Mouse (Mus musculus) olfactory bulb, adult 2 months (tissue): Measurements from ENCODE around the gene Mrpl49. TPM values are rescaled to one million over a fixed set of nuclear protein-coding genes. Genes with fewer than 3 reads are reported as not detected.

Experiments used
- H3K27ac ChIP-seq: fragments of 200-500 bp; 2 replicates; pipeline ENCODE4 v1.5.1; 2012; ENCODE audit warnings: low read depth, low read length; ENCODE audit not compliant: insufficient read depth
- H3K4me1 ChIP-seq: fragments of 200-500 bp; 2 replicates; pipeline ENCODE4 v1.6.1; 2012; ENCODE audit warnings: low read length; ENCODE audit not compliant: control insufficient read depth, insufficient read depth
- H3K4me3 ChIP-seq: fragments of 200-500 bp; 2 replicates; pipeline ENCODE4 v1.5.1; 2012; ENCODE audit warnings: mild to moderate bottlenecking, low read depth, low read length, moderate library complexity; ENCODE audit not compliant: insufficient read depth
- CTCF ChIP-seq: fragments of 200-500 bp; IDR thresholded peaks from 2 replicates; pipeline ENCODE4 v1.5.1; 2012; ENCODE audit warnings: low read depth, mild to moderate bottlenecking, low read length, moderate library complexity; ENCODE audit not compliant: insufficient read depth
- POLR2A ChIP-seq: fragments of 200-500 bp; IDR thresholded peaks from 2 replicates; pipeline ENCODE4 v1.6.1; 2012; ENCODE audit warnings: mild to moderate bottlenecking, low read depth, low read length, moderate library complexity; ENCODE audit not compliant: insufficient read depth
- WGBS: fragments of 180-500 bp; shearing (Covaris S2); methylation state at CpG from one replicate; pipeline ENCODE4 v1.1.7; 2018; 5-methylcytosine and 5-hydroxymethylcytosine counted together
- polyA plus RNA-seq: library from polyadenylated mRNA; stranded (reverse); fragments of >200 nt; gene quantifications from 2 replicates; pipeline ENCODE4 v1.2.4, GENCODE M21; 2012; ENCODE audit warnings: low replicate concordance; ENCODE audit not compliant: missing spikeins, insufficient read depth, insufficient read length

Gene Mrpl49
- polyA plus RNA-seq, 1 experiment = not detected

DNA sequence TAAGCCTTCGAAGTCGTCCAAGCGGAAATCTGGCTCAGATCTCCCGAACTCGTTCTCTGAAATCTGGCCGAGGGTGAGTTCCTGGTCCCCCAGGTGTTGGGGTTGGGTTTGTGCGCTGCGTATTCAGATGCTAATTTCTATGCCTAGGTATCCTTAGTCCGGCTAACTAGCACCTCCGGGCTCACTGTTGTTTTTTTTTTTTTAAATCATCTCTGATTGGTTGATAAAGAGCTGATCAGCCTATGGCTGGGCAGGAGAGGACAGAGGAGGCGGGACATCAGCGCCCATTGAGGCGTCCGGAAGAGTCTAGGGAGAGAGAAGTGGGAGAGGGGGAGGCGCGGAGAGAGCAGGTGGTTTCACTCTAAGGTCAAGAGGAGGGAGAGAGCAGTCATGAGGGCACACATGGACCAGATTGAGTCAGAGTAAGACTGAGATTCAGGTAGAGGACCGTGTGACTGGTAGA is 27.9 kb upstream of the Mrpl49 start:
- H3K4me3 ChIP-seq = peak overlapping the region; percentile 24; the same call in 1 of the 2 replicates
- H3K4me1 ChIP-seq = peaks cover 11% of the 10 kb centered on the region
- no peak overlapping the region for H3K27ac ChIP-seq
- no peak for TF ChIP-seq POLR2A
- TF ChIP-seq CTCF = no peak
- WGBS = under 1% methylated on average over 17 of the region's 17 CpGs

DNA sequence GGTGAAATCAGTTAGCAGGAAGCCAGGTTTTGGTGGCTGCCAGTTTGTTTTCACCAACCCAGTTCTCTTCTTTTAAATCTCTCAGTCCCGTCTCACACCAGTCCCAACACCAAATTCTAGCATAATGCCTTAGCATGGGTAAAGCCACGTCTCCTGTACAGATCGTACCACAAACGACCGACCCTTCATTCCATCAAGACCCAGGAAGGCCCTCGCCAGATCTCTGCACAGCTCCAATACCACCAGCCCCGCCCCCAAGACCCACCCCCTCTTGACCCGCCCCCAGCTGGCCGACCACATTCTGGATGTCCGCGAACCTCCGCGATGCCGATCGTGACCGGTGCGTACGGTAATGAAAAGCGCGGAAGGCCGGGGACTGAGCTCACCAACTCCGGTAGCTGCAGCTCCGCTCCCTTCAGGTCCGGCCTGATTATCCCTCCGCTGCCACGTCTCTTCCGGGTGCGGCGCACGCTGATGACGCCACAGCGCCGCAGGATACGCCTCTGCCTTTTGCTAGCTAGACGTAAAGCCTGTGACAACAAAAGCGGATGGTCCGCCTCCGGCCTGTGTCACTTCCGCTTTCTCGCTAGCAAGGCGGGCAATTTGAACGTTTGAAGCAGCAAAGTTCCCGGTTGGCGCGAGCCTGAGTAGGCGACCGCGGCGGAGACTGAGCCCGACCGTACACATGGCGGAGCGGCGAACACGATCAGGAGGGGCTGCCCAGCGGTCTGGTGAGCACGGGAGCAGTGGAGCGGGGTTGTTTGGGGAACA is 27.1 kb upstream of the Mrpl49 start, which contains the start of the genes Zfpl1 and Cdca5:
Gene Zfpl1, minus strand, starts transcription at position 479 of the 771 bp plus-strand sequence.
Gene Cdca5, plus strand, starts transcription at position 506 of the 771 bp plus-strand sequence.
- WGBS = under 1% methylated on average over 58 of the region's 58 CpGs
- TF ChIP-seq CTCF (no peak), POLR2A (no peak)
- H3K4me3 ChIP-seq = peak within 1 kb of the TSS; percentile 56
- H3K4me1 ChIP-seq = peaks cover 11% of the 10 kb centered on the region
- H3K27ac ChIP-seq = no peak within 1 kb of the TSS

DNA sequence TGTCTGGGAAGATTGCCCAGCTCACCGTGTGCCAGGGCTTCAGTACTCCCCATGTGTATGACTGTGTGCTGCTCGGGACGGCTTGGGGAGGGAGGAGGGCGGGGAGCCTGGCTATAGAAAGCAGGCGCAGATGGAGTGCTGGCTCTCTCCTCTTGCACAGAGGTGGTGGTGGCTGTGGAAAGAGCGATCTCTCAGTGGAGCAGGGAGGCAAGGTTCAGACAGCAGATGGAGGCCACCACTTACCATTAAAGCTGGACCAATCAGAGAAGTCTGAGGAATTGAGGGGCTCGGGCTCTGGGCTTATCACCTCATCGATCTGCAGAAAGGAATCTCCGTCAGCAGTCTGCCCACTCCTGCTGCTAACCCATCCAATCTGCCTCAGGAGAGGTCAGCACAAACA is 24.6 kb upstream of the Mrpl49 start, which contains the start of gene Gm28374:
Gene Gm28374, minus strand, starts transcription at position 101 of the 400 bp plus-strand sequence.
- Histone ChIP-seq H3K4me3 (no peak within 1 kb of the TSS), H3K4me1 (peaks cover 14% of the 10 kb centered on the region), H3K27ac (no peak within 1 kb of the TSS)
- TF ChIP-seq POLR2A = no peak
- no peak for TF ChIP-seq CTCF
- 75% methylated on average over 9 of the region's 9 CpGs for WGBS

DNA sequence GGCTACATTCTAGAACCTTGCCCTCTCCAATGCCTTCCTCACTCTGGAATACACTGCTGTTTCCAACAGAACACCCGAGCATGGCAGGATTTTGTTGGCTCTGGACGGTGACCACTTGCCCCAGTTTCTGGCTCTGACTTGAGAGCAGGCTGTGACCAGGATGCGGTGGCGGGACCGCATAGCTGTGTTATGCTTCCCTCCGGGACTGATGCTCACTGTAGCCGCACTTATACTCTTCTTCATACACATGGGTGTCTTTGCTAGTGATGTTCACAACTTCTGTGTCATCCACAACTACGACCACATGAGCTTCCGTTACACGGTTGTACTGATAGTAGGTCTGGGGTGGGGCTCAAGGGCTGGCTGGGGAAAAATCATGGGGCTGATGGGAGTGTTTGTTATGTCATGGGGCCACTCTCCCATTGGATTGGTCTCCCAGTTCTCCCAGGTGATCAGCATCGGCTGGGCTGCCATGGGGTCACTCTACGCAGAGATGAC is 22.4 kb upstream of the Mrpl49 start, which contains the start of gene Tmem262:
Gene Tmem262, plus strand, starts transcription at position 51 of the 498 bp plus-strand sequence.
- no peak for TF ChIP-seq CTCF
- TF ChIP-seq POLR2A = no peak
- Histone ChIP-seq H3K27ac (no peak within 1 kb of the TSS), H3K4me3 (no peak within 1 kb of the TSS), H3K4me1 (peaks cover 13% of the 10 kb centered on the region)
- WGBS = 90% methylated on average over 12 of the region's 12 CpGs

DNA sequence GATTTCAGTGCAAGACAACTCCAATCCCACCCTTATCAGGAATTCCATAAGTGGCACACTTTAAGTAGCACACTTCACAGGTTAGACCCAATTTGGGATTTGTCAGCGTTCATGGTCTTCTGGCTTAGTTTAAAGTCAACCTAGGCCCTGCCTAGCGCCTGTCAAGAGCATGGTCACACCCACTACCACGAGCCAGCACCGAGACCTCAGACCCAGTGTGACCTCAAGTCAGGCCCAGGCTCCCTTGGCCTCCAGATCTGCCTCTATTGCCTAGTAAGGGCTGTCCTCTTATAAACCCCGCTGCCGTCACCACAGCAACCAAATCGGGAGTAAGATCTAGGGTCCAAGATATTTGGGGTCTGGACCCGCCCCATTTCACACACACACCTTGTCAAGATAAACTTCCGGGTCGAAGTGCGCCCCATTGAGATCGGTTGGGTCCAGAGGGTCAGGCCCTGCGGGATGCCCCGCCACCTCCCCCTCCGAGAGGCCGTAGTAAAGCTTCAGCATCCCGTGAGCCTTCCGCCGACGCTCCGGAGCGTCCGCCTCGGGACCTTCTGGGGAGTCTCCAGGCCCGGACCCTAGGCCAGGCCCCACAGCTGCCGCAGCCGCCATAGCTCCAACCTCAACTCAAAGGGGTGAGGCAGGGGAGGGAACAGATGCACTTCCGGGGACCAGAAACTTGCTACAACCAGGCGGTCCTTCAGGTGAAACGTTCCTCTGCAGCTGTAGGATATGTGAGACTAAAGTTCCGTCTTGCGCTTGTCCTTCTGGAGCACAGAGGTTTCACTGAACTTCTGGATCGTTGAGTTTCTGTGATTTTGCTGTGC is 19.2 kb upstream of the Mrpl49 start, which contains the start of gene Vps51:
Gene Vps51, minus strand, starts transcription at position 668 of the 830 bp plus-strand sequence.
- Histone ChIP-seq H3K4me3 (peak within 1 kb of the TSS; percentile 68), H3K4me1 (peaks cover 8% of the 10 kb centered on the region), H3K27ac (peak within 1 kb of the TSS; percentile 17; the same call in 1 of the 2 replicates)
- TF ChIP-seq CTCF = no peak
- TF ChIP-seq POLR2A = peak; percentile 43; the same call in 1 of the 2 replicates
- WGBS = under 1% methylated on average over 33 of the region's 33 CpGs

DNA sequence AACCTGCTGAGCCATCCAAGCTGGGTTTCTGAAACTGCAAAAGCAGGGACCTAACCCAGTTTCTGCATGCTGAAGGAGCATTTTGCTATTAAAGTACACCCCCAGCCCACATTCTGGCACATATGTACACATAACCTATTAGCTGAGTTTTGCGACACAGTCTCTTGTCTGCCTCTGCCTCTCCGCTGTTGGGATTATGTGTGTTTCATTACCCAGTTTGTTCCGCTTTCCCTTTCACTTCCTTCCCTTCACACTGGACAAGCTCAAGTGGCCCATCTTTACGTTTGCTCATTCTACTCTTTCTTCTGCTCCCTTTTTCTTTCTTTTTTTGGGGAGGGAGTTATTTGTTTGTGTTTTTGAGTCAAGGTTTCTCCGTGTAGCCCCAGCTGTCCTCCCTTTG is 16.3 kb upstream of the Mrpl49 start:
- H3K4me1 ChIP-seq = peaks cover 8% of the 10 kb centered on the region
- H3K4me3 ChIP-seq = no peak overlapping the region
- TF ChIP-seq POLR2A (no peak), CTCF (no peak)
- no peak overlapping the region for H3K27ac ChIP-seq
- WGBS = 92% methylated on average over 5 of the region's 5 CpGs

DNA sequence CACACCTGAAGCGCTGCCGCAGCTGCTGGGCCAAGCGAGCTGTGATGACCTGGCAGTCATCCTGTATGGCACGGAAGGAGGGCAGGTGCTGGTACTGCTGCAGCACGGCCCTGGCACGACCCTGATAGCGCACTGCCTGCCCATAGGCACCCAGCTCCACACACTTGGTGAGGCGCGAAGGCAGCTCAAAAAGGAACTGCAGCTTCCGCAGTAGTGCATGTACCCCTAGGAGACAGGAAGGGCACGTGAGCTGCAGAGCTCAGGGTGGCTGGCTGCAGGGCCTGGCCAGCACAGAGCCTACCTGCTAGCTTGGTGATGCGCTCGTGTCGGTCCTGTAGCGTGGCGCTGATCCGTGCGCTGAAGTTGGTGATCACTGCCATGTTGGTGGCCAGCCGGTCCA is 13.7 kb upstream of the Mrpl49 start:
- TF ChIP-seq CTCF = no peak
- TF ChIP-seq POLR2A = no peak
- Histone ChIP-seq H3K27ac (no peak overlapping the region), H3K4me1 (peaks cover 22% of the 10 kb centered on the region), H3K4me3 (no peak overlapping the region)
- 92% methylated on average over 19 of the region's 19 CpGs for WGBS

DNA sequence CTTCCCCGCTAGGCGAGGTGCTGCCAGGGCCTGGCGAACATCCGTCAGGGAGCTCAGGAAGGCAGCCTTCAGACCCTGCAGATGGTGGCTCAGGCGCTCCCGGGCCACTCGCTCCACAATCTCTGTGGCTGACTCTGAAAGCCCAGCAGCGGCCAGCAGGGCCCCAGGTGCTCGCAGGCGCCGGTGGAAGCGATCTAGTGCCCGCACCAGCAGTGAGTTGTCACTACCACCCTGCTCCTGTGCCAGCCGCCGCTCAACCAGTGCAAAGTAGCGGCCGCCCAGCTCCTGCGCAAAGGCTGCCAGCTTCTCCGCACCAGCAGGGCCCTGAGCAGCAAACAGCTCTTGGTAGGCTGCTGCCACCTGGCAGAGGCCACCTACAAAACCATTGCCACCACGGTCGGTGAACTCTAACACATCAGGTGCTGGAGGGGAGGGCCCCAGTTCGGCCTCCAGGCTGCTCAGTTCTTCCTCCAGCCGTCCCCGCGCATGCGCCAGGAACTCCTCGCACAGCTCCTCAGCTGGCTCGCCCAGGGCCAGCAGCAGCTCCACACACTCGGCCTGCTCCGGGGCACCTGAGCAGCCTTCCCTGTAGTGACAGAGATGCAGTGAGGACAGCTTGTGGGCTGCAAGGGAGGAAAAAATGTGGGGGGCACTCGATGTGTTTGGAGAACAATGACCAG is 13.1 kb upstream of the Mrpl49 start:
- Histone ChIP-seq H3K4me3 (no peak overlapping the region), H3K4me1 (peaks cover 19% of the 10 kb centered on the region), H3K27ac (no peak overlapping the region)
- TF ChIP-seq CTCF (no peak), POLR2A (no peak)
- WGBS = 88% methylated on average over 31 of the region's 31 CpGs
